8 mouse cellular contexts compared by ENCODE assay signal in the genomic region with DNA sequence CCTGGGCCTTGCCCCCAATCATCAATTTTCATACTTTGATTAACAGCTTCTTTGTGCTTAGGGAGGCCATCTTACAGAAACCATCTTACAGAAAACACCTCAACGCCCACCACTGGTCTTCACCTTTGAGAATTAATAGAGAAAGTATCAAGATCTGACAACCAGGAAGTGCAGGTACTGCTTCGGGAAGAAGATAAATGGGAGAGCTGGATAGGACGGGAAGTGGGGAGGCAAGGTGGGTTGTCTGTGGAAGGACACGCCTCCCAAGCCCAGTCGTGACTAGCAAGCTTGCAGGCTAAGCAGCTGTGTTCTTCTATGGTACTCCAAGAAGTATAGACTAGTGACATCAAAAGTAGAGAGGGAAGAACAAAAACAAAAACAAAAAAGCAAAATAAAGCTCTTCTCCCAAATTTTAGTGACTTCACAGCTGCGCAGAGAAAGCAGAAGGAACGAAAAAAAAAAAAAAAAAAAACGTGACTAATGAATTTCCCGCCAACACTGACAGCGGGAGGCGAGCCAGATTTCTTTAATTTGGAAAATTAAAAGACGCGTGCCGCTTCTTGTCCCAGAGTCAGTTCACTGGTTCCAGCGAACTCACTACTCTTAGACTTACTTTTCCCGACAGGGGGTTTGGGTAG. TPM values are rescaled to one million over a fixed set of nuclear protein-coding genes. Genes with fewer than 3 reads are reported as not detected.
DNase-seq lines count a peak whose midpoint lies in the region; ATAC-seq and TF ChIP-seq lines count a peak whose summit lies in the region.

No protein-coding gene starts in this region.

- peaks cover 14% of the 10 kb centered on the region for H3K4me1 ChIP-seq in kidney, embryonic 16.5 days (ENCODE audit: insufficient read depth, low read length)
- H3K4me1 ChIP-seq in bone marrow, adult 2 months (ENCODE audit: control insufficient read depth, insufficient read depth, low read length) = peaks cover 5% of the 10 kb centered on the region
- H3K4me1 ChIP-seq in hindbrain, embryonic 12.5 days = peaks cover 34% of the 10 kb centered on the region
- peaks cover 15% of the 10 kb centered on the region; the same call in 1 of the 2 replicates for H3K4me1 ChIP-seq in midbrain, embryonic 14.5 days (ENCODE audit: control insufficient read depth, insufficient read depth, low read length)

- peaks cover 5% of the 10 kb centered on the region; the same call in 1 of the 2 replicates for H3K27me3 ChIP-seq in kidney, embryonic 16.5 days (ENCODE audit: insufficient read depth, low read length)
- H3K27me3 ChIP-seq in hindbrain, embryonic 12.5 days = peaks cover 16% of the 10 kb centered on the region
- no peaks in the 10 kb centered on the region for H3K27me3 ChIP-seq in midbrain, embryonic 14.5 days (ENCODE audit: control insufficient read depth, insufficient read depth, low read length)

- H3K4me3 ChIP-seq in kidney, embryonic 16.5 days (ENCODE audit: low read length) = peak overlapping the region; percentile 73
- peak overlapping the region; percentile 70 for H3K4me3 ChIP-seq in bone marrow, adult 2 months (replicated peaks; ENCODE audit: control insufficient read depth, low read depth, low read length)
- H3K4me3 ChIP-seq in hindbrain, embryonic 12.5 days = peak overlapping the region; percentile 77
- peak overlapping the region; percentile 75 for H3K4me3 ChIP-seq in midbrain, embryonic 14.5 days (replicated peaks; ENCODE audit: low read depth, low read length)

- WGBS in kidney, embryonic 16.5 days = 2% methylated on average over 16 of the region's 16 CpGs
- WGBS in bone marrow, adult 2 months = 3% methylated on average over 16 of the region's 16 CpGs
- WGBS in hindbrain, embryonic 12.5 days = 3% methylated on average over 16 of the region's 16 CpGs
- 3% methylated on average over 16 of the region's 16 CpGs for WGBS in midbrain, embryonic 14.5 days

- H3K9ac ChIP-seq in kidney, embryonic 16.5 days (replicated peaks; ENCODE audit: low read length) = peak overlapping the region; percentile 82
- peak overlapping the region; percentile 80; the same call in 1 of the 2 replicates for H3K9ac ChIP-seq in hindbrain, embryonic 12.5 days
- H3K9ac ChIP-seq in midbrain, embryonic 14.5 days (replicated peaks; ENCODE audit: low read length) = peak overlapping the region; percentile 82

- TF ChIP-seq CTCF in bone marrow, adult 2 months (IDR thresholded peaks at IDR 0.05; ENCODE audit: control insufficient read depth, insufficient read depth, low read length) = no peak

- H3K27ac ChIP-seq in kidney, embryonic 16.5 days (ENCODE audit: low read length) = no peak overlapping the region
- H3K27ac ChIP-seq in bone marrow, adult 2 months (ENCODE audit: control insufficient read depth, insufficient read depth, low read depth, low read length, poor library complexity) = no peak overlapping the region
- H3K27ac ChIP-seq in hindbrain, embryonic 12.5 days = no peak overlapping the region
- H3K27ac ChIP-seq in midbrain, embryonic 14.5 days (replicated peaks; ENCODE audit: low read depth, low read length) = no peak overlapping the region

- no peak; the same call in 1 of the 2 replicates for ATAC-seq in kidney, embryonic 16.5 days (ENCODE audit: low FRiP score, low TSS enrichment)
- no peak; the same call in 1 of the 2 replicates for ATAC-seq in hindbrain, embryonic 12.5 days (ENCODE audit: low FRiP score)
- no peak for ATAC-seq in midbrain, embryonic 14.5 days (ENCODE audit: low FRiP score, low TSS enrichment)

- no peaks in the 10 kb centered on the region for H3K36me3 ChIP-seq in kidney, embryonic 16.5 days (ENCODE audit: insufficient read depth, low read length)
- no peaks in the 10 kb centered on the region for H3K36me3 ChIP-seq in hindbrain, embryonic 12.5 days
- peaks cover 8% of the 10 kb centered on the region; the same call in 1 of the 2 replicates for H3K36me3 ChIP-seq in midbrain, embryonic 14.5 days (ENCODE audit: control insufficient read depth, insufficient read depth, low read length)

- TF ChIP-seq POLR2A in bone marrow, adult 2 months (IDR thresholded peaks at IDR 0.05; ENCODE audit: borderline replicate concordance, control insufficient read depth, low read depth, low read length) = no peak

- DNase-seq in kidney, adult 11 months = no peak
- DNase-seq in midbrain, embryonic 14.5 days = peak; percentile 51
- DNase-seq in thymus, postnatal 25 days = no peak
- DNase-seq in urinary bladder, postnatal 36 days (ENCODE audit: low spot score in 2 of 2) = no peak
- no peak for DNase-seq in kidney, postnatal 10 days

- H3K9me3 ChIP-seq in kidney, embryonic 16.5 days (ENCODE audit: low read length) = no peaks in the 10 kb centered on the region
- no peaks in the 10 kb centered on the region for H3K9me3 ChIP-seq in hindbrain, embryonic 12.5 days (replicated peaks)
- H3K9me3 ChIP-seq in midbrain, embryonic 14.5 days (ENCODE audit: control insufficient read depth, low read length) = no peaks in the 10 kb centered on the region

- H3K4me2 ChIP-seq in kidney, embryonic 16.5 days (replicated peaks; ENCODE audit: low read depth, low read length) = peak overlapping the region; percentile 93
- peak overlapping the region; percentile 89 for H3K4me2 ChIP-seq in hindbrain, embryonic 12.5 days (replicated peaks)
- H3K4me2 ChIP-seq in midbrain, embryonic 14.5 days (ENCODE audit: low read length) = peak overlapping the region; percentile 88

RNA-seq across cellular contexts. Expression of a gene that starts 0.6 kb away (rescaled TPM):
- 5.4 and 5.8 TPM in 2 replicates for polyA plus RNA-seq in kidney, embryonic 16.5 days (2015; fragmentation: Nextera tagmentation; extraction: Ambion mirVana)
- polyA plus RNA-seq in bone marrow, adult 2 months (2011; ENCODE audit: insufficient read depth, insufficient read length, low replicate concordance, missing spikeins) = 0.75 and 1.9 TPM in 2 replicates
- polyA plus RNA-seq in hindbrain, embryonic 12.5 days (2016; fragmentation: Nextera tagmentation; extraction: Ambion mirVana) = 10.7 and 13.1 TPM in 2 replicates
- 10.2 and 10.3 TPM in 2 replicates for polyA plus RNA-seq in midbrain, embryonic 14.5 days (2014; fragmentation: Nextera tagmentation; extraction: Ambion mirVana)

RNA-seq across cellular contexts. Expression of a gene that starts 15.4 kb away (rescaled TPM):
- polyA plus RNA-seq in kidney, embryonic 16.5 days (2015; fragmentation: Nextera tagmentation; extraction: Ambion mirVana) = 3.4 and 3.9 TPM in 2 replicates
- polyA plus RNA-seq in bone marrow, adult 2 months (2011; ENCODE audit: insufficient read depth, insufficient read length, low replicate concordance, missing spikeins) = 3.8 and 12.1 TPM in 2 replicates
- polyA plus RNA-seq in hindbrain, embryonic 12.5 days (2016; fragmentation: Nextera tagmentation; extraction: Ambion mirVana) = 5.0 and 5.6 TPM in 2 replicates
- 2.7 and 4.3 TPM in 2 replicates for polyA plus RNA-seq in midbrain, embryonic 14.5 days (2014; fragmentation: Nextera tagmentation; extraction: Ambion mirVana)

RNA-seq across cellular contexts. Expression of a gene that starts 25.2 kb away (rescaled TPM):
- 18.7 and 22.2 TPM in 2 replicates for polyA plus RNA-seq in kidney, embryonic 16.5 days (2015; fragmentation: Nextera tagmentation; extraction: Ambion mirVana)
- polyA plus RNA-seq in bone marrow, adult 2 months (2011; ENCODE audit: insufficient read depth, insufficient read length, low replicate concordance, missing spikeins) = 3.4 and 10.1 TPM in 2 replicates
- polyA plus RNA-seq in hindbrain, embryonic 12.5 days (2016; fragmentation: Nextera tagmentation; extraction: Ambion mirVana) = 27.6 and 29.6 TPM in 2 replicates
- 26.5 and 27.9 TPM in 2 replicates for polyA plus RNA-seq in midbrain, embryonic 14.5 days (2014; fragmentation: Nextera tagmentation; extraction: Ambion mirVana)

RNA-seq across cellular contexts. Expression of a gene that starts 30.9 kb away (rescaled TPM):
- 0.06 and 0.08 TPM in 2 replicates for polyA plus RNA-seq in kidney, embryonic 16.5 days (2015; fragmentation: Nextera tagmentation; extraction: Ambion mirVana)
- polyA plus RNA-seq in bone marrow, adult 2 months (2011; ENCODE audit: insufficient read depth, insufficient read length, low replicate concordance, missing spikeins) = not detected in 2 replicates
- 0.72 and 1.2 TPM in 2 replicates for polyA plus RNA-seq in hindbrain, embryonic 12.5 days (2016; fragmentation: Nextera tagmentation; extraction: Ambion mirVana)
- polyA plus RNA-seq in midbrain, embryonic 14.5 days (2014; fragmentation: Nextera tagmentation; extraction: Ambion mirVana) = 1.4 and 2.6 TPM in 2 replicates

RNA-seq across cellular contexts. Expression of a gene that starts 39.6 kb away (rescaled TPM):
- 188 and 196 TPM in 2 replicates for polyA plus RNA-seq in kidney, embryonic 16.5 days (2015; fragmentation: Nextera tagmentation; extraction: Ambion mirVana)
- polyA plus RNA-seq in bone marrow, adult 2 months (2011; ENCODE audit: insufficient read depth, insufficient read length, low replicate concordance, missing spikeins) = 11.7 and 27.5 TPM in 2 replicates
- 193 and 201 TPM in 2 replicates for polyA plus RNA-seq in hindbrain, embryonic 12.5 days (2016; fragmentation: Nextera tagmentation; extraction: Ambion mirVana)
- 107 and 150 TPM in 2 replicates for polyA plus RNA-seq in midbrain, embryonic 14.5 days (2014; fragmentation: Nextera tagmentation; extraction: Ambion mirVana)
